ENCODE assay signal across 12 mouse cellular contexts in the genomic region with DNA sequence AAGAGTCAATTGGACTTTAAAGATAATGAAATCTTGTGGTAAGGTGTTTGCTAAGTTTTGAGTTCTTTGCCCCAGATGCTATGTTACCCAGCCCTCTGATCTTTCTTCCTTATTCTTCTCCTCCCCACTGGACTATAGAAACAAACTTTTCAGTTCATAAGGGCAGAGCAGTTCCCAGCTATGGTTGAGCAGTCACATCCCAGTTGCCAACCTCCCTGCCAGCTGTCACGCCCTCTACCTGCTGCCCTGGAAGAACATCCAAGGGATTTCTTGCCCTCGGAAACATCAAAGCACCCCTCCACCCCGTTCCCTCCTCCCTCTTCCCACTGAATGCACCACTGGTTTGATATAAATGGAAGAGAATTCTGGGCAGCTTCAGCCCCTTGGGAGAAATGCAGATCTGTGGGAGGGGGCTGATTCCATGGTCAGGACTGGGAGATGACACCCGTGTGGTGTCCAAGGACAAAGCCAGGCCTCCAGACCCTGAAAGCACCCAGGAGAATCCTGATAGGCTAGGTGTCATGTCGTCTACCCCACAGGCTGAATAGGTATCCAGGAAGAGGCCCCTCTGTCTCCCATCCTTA.
DNase-seq lines count a peak whose midpoint lies in the region; ATAC-seq lines count a peak whose summit lies in the region.
"Had no signal": no experiment of that assay in that cellular context is flagged by ENCODE, and none has a peak within 500 bp of the region (broad histone marks: within the 10 kb centered on the region; RNA-seq: fewer than 3 reads in every experiment).

No protein-coding gene starts in this region.

- H3K4me3 ChIP-seq in forebrain, embryonic 10.5 days = no peak overlapping the region
- H3K4me3 ChIP-seq in forebrain, embryonic 16.5 days (replicated peaks; ENCODE audit: low read length) = no peak overlapping the region
- no peak overlapping the region for H3K4me3 ChIP-seq in neural tube, embryonic 13.5 days
- H3K4me3 ChIP-seq in kidney, embryonic 16.5 days (ENCODE audit: low read length) = no peak overlapping the region
- H3K4me3 ChIP-seq in midbrain, embryonic 16.5 days (ENCODE audit: low read depth, low read length) = no peak overlapping the region
- H3K4me3 ChIP-seq: heart, embryonic 15.5 days had no signal

- no peak overlapping the region for H3K9ac ChIP-seq in forebrain, embryonic 16.5 days (replicated peaks; ENCODE audit: low read depth, low read length)
- H3K9ac ChIP-seq in neural tube, embryonic 13.5 days = no peak overlapping the region
- no peak overlapping the region for H3K9ac ChIP-seq in kidney, embryonic 16.5 days (replicated peaks; ENCODE audit: low read length)
- no peak overlapping the region for H3K9ac ChIP-seq in midbrain, embryonic 16.5 days (ENCODE audit: low read depth, low read length)
- H3K9ac ChIP-seq: heart, embryonic 15.5 days had no signal

- H3K36me3 ChIP-seq in forebrain, embryonic 10.5 days (replicated peaks) = no peaks in the 10 kb centered on the region
- no peaks in the 10 kb centered on the region for H3K36me3 ChIP-seq in forebrain, embryonic 16.5 days (ENCODE audit: control insufficient read depth, insufficient read depth)
- H3K36me3 ChIP-seq in neural tube, embryonic 13.5 days = peaks cover 32% of the 10 kb centered on the region
- H3K36me3 ChIP-seq in kidney, embryonic 16.5 days (ENCODE audit: insufficient read depth, low read length) = no peaks in the 10 kb centered on the region
- H3K36me3 ChIP-seq in midbrain, embryonic 16.5 days (ENCODE audit: control insufficient read depth, insufficient read depth, low read length) = no peaks in the 10 kb centered on the region
- H3K36me3 ChIP-seq: heart, embryonic 15.5 days had no signal

- no peak for ATAC-seq in forebrain, embryonic 16.5 days
- 0 out of 2 replicates have a peak, but pooled peaks have one; percentile 11 for ATAC-seq in neural tube, embryonic 13.5 days (ENCODE audit: low read depth)
- peak; percentile 79 for ATAC-seq in kidney, embryonic 16.5 days (ENCODE audit: low FRiP score, low TSS enrichment)
- ATAC-seq in midbrain, embryonic 16.5 days = no peak
- ATAC-seq: lung, postnatal 0 days had no signal

- H3K27me3 ChIP-seq in forebrain, embryonic 10.5 days (ENCODE audit: poor library complexity, severe bottlenecking) = peaks cover 8% of the 10 kb centered on the region; the same call in 1 of the 2 replicates
- no peaks in the 10 kb centered on the region for H3K27me3 ChIP-seq in forebrain, embryonic 16.5 days (replicated peaks; ENCODE audit: control insufficient read depth, insufficient read depth, low read length)
- H3K27me3 ChIP-seq in neural tube, embryonic 13.5 days = no peaks in the 10 kb centered on the region
- H3K27me3 ChIP-seq in kidney, embryonic 16.5 days (ENCODE audit: insufficient read depth, low read length) = no peaks in the 10 kb centered on the region
- no peaks in the 10 kb centered on the region for H3K27me3 ChIP-seq in midbrain, embryonic 16.5 days (ENCODE audit: control insufficient read depth, insufficient read depth, low read depth, low read length)
- H3K27me3 ChIP-seq: CH12.LX; heart, embryonic 15.5 days had no signal

- H3K27ac ChIP-seq in forebrain, embryonic 10.5 days = peak overlapping the region; percentile 60; the same call in 1 of the 2 replicates
- H3K27ac ChIP-seq in forebrain, embryonic 16.5 days (ENCODE audit: low read length) = no peak overlapping the region
- no peak overlapping the region for H3K27ac ChIP-seq in neural tube, embryonic 13.5 days (replicated peaks)
- 0 out of 2 replicates have a peak overlapping the region, but pooled peaks have one; percentile 34 for H3K27ac ChIP-seq in kidney, embryonic 16.5 days (ENCODE audit: low read length)
- peak overlapping the region; percentile 42; the same call in 1 of the 2 replicates for H3K27ac ChIP-seq in midbrain, embryonic 16.5 days (ENCODE audit: low read length)
- H3K27ac ChIP-seq: heart, embryonic 15.5 days had no signal

- DNase-seq in forebrain, embryonic 10.5 days (ENCODE audit: extremely low spot score, low spot score) = no peak
- no peak for DNase-seq in neural tube, embryonic 10.5 days (ENCODE audit: extremely low spot score, low spot score)
- DNase-seq in cerebellum, adult 11 months = no peak
- DNase-seq in MN1 (ENCODE audit: low spot score) = no peak

- 42% methylated on average over 5 of the region's 5 CpGs for WGBS in forebrain, embryonic 10.5 days
- WGBS in forebrain, embryonic 16.5 days = 35% methylated on average over 5 of the region's 5 CpGs
- WGBS in neural tube, embryonic 13.5 days = 49% methylated on average over 5 of the region's 5 CpGs
- 23% methylated on average over 5 of the region's 5 CpGs for WGBS in kidney, embryonic 16.5 days
- 25% methylated on average over 5 of the region's 5 CpGs for WGBS in midbrain, embryonic 16.5 days

- H3K4me2 ChIP-seq in forebrain, embryonic 16.5 days (ENCODE audit: low read length) = no peak overlapping the region
- no peak overlapping the region for H3K4me2 ChIP-seq in neural tube, embryonic 13.5 days
- H3K4me2 ChIP-seq in kidney, embryonic 16.5 days (replicated peaks; ENCODE audit: low read depth, low read length) = no peak overlapping the region
- no peak overlapping the region for H3K4me2 ChIP-seq in midbrain, embryonic 16.5 days (ENCODE audit: low read length)
- H3K4me2 ChIP-seq: heart, embryonic 15.5 days; liver, embryonic 11.5 days had no signal

- H3K4me1 ChIP-seq in forebrain, embryonic 10.5 days = peaks cover 61% of the 10 kb centered on the region
- H3K4me1 ChIP-seq in forebrain, embryonic 16.5 days (replicated peaks; ENCODE audit: control insufficient read depth, insufficient read depth, low read length) = peaks cover 16% of the 10 kb centered on the region
- H3K4me1 ChIP-seq in neural tube, embryonic 13.5 days (replicated peaks) = peaks cover 27% of the 10 kb centered on the region
- peaks cover 7% of the 10 kb centered on the region; the same call in 1 of the 2 replicates for H3K4me1 ChIP-seq in kidney, embryonic 16.5 days (ENCODE audit: insufficient read depth, low read length)
- peaks cover 20% of the 10 kb centered on the region for H3K4me1 ChIP-seq in midbrain, embryonic 16.5 days (ENCODE audit: control insufficient read depth, insufficient read depth, low read length)

- H3K9me3 ChIP-seq in forebrain, embryonic 10.5 days = no peaks in the 10 kb centered on the region
- no peaks in the 10 kb centered on the region for H3K9me3 ChIP-seq in forebrain, embryonic 16.5 days (ENCODE audit: control insufficient read depth, low read length)
- H3K9me3 ChIP-seq in neural tube, embryonic 13.5 days = no peaks in the 10 kb centered on the region
- no peaks in the 10 kb centered on the region for H3K9me3 ChIP-seq in kidney, embryonic 16.5 days (ENCODE audit: low read length)
- no peaks in the 10 kb centered on the region for H3K9me3 ChIP-seq in midbrain, embryonic 16.5 days (replicated peaks; ENCODE audit: control insufficient read depth, low read length, poor library complexity, severe bottlenecking)
- H3K9me3 ChIP-seq: heart, embryonic 15.5 days had no signal

Comparison
In these comparisons a context has a peak if more than half of its experiments do, and no peak if none do; other contexts are left out.
1. H3K27ac ChIP-seq: peak in forebrain, embryonic 10.5 days (single experiment), kidney, embryonic 16.5 days (single experiment) and midbrain, embryonic 16.5 days (single experiment); none in forebrain, embryonic 16.5 days (single experiment) and neural tube, embryonic 13.5 days (single experiment).
2. ATAC-seq: peak in neural tube, embryonic 13.5 days (single experiment) and kidney, embryonic 16.5 days (single experiment); none in forebrain, embryonic 16.5 days (single experiment) and midbrain, embryonic 16.5 days (single experiment).